Mouse (Mus musculus) regulatory T cell (primary cell): ENCODE measurements at regions not wholly inside any gene's neighbourhood (a gene's known extent, or its start where the extent isn't known, plus 50 kb on each side); places are given as distances from the start of the nearest gene placed in this dataset.

Source experiments
- in situ Hi-C: fragments of 300-600 bp; cut with MboI, MseI; formaldehyde crosslinking; loops from one replicate; pipeline ENCODE4 v1.15.1; 2025; ENCODE audit warnings: high pct_unique_total_duplicates

DNA sequence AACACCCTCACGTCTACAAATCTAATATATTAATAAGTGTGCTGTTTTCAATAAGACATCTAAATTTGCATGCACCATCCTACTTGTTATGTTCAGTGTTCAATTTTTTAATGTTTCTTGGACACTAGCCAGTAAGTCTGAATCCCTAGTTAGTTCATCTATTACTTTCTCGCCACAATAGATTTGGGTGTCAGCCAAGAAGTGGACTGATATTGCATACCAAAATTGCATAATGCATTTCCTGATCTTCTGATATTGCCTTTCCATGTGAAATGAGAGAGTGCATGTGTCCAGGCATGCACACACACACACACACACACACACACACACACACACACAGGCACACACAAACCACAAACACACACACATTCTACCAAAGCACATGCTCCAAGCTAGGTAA lies 874.9 kb downstream of the 5730522E02Rik start:
- in situ Hi-C loops, result loop anchor here (10.0 kb wide), 1 partner anchor 1869 kb away; no protein-coding TSS in a partner anchor

DNA sequence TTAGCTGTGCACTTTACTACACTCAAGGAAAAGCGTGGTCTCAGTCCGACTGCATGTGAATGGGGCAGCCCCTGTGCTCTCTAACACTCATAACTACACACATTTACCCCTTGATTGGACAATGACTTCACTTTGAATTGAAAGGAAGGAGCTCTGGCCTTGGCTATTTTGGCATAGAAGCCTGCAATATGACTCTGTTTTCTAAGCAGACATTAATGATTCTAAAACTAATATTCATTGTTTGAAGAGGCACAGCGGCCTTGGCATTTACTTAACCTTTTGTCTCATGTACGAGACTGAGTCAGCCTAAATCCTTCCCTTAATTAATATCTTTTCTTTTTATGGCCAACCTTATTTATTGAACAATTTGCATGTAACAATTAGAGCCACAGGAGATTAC lies 879.9 kb downstream of the 5730522E02Rik start:
- in situ Hi-C loops, result loop anchor here (10.0 kb wide), 1 partner anchor 1874 kb away; no protein-coding TSS in a partner anchor

- in situ Hi-C loops, result loop anchor here (10.0 kb wide), 1 partner anchor 792 kb away; no protein-coding TSS in a partner anchor
These were observed 888.1 kb downstream of the 5730522E02Rik start for GRCm38 (mm10) chr11:25322426-25322825.

DNA sequence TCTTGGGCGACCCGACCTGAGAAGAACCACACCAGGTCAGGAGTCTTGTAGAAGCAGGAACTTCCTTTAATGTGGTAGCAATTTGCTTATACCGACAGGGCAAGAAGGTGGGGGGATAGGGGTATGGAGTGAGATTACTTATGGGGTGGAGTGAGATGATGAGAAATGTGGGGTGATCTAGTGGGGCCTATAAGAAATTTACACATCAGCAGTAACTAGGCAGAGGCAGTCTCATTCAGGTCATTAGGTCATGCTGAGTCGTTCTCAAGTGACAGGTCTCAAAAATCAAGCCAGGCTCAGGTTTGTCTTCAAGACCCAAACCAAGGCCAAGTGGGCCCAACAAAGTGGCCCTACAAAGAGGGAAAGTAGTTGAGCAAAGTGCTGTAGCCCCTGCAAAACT lies 889.1 kb downstream of the 5730522E02Rik start:
- in situ Hi-C loops, result loop anchor here (10.0 kb wide), 1 partner anchor 793 kb away; no protein-coding TSS in a partner anchor

DNA sequence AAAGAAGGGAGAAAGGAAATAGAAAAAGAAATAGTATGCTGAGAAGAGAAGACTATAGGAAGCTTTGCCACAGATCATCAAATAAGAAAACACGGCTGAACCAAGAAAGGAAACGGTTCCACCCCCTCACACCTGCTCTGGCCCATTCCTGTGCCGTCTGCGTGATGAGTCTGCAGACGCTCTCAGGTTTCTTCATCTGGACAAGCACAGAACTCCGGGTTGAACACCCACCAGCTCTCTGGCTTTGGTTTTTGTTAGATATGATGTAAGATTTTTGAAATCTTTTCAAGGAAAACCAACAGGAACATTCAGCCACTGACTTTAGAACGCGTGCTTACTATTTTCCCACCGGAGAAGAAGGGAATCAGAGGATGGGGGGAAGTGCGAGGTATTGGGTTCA lies 895.9 kb downstream of the 5730522E02Rik start:
- in situ Hi-C loops, result no loop called here

GRCm38 (mm10) chr11:25313879-25314278 lies 896.7 kb downstream of the 5730522E02Rik start:
- in situ Hi-C loops, result no loop called here

- in situ Hi-C loops, result no loop called here
These were observed 897.3 kb downstream of the 5730522E02Rik start for GRCm38 (mm10) chr11:25313308-25313707.

GRCm38 (mm10) chr11:25310754-25311153 lies 899.8 kb downstream of the 5730522E02Rik start:
- in situ Hi-C loops, result no loop called here

DNA sequence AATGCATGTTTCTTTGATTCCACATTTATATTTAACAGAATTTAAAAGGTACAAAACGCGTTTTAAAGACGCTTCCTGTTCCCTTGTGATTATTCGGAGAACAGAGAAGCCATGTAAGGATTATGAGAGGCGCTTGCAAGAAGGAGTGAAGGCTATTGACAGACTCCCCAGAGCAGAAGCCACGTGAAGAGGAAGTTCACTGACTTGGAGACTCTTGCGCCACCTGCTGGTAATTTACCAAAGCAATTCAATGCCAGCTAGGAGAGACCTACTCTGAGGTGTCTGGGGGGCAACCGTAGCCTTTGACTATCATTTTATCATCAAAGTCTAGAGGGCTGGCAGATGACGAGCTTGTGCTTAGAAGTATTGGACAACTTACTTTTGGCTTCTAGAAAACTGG lies 909.4 kb downstream of the 5730522E02Rik start:
- in situ Hi-C loops, result loop anchor here (5.0 kb wide), 1 partner anchor 1254 kb away; no protein-coding TSS in a partner anchor

GRCm38 (mm10) chr11:25288346-25288745 lies 922.2 kb downstream of the 5730522E02Rik start:
- in situ Hi-C loops, result no loop called here

GRCm38 (mm10) chr11:25287458-25288247 lies 922.9 kb downstream of the 5730522E02Rik start:
- in situ Hi-C loops, result no loop called here

DNA sequence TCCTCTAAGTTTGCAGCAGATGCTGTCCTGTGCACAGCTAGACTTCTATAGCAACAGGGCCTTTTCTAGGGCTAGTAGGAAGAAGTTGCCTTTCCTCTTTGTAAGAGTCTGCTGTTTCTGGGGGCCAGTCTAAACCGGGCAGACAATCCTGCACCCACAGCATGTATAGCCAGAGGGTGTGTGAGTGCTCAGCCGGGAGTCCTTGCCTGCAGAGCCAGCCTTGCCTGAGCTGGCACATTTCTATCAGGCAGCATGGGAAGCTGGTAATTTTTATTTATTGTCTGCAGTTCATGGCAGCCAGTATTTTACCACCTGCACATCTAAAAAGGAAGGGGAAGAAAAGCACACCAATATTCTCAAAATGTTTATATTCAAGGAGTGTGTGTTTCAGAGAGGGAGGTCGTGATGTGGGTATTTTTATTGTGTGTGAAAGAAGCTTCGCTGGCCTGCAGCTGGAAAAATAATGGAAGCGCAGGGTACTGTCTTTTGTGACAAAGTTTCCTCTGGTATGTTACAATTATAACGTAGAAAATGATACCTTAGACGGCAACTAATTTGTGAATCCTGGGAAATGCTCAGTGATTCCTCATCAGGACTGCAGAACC lies 940.5 kb downstream of the 5730522E02Rik start:
- in situ Hi-C loops, result no loop called here

GRCm38 (mm10) chr11:25262906-25263305 lies 947.7 kb downstream of the 5730522E02Rik start:
- in situ Hi-C loops, result no loop called here

- in situ Hi-C loops, result no loop called here
These were observed 950.9 kb downstream of the 5730522E02Rik start for GRCm38 (mm10) chr11:25259691-25260090.

DNA sequence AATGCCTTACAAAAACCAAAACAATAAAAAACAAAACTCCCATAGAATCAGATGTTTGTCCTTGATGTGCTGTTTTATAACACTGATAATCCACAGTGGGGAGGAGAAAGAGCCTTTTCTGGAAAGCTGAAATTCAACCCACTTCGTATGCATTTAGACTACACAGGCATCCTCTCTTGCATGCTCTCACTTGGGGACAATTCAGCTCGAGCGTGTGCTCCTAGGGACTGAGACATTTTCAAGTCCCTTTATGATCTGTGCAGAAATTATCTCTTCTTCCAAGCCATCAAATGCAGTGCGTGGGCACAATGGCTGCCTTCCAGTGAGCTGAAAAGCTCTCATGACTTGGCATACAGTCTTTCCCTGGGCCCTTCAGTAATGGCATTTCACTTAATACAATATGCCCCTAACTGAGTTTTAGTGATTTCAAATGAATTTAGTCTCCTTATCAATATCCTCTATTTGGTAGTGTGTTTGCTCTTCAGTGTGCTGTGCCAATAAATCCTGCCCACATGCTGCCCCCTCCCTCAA lies 977.1 kb downstream of the 5730522E02Rik start:
- in situ Hi-C loops, result no loop called here
